Comparison of ENCODE assay signal across 8 mouse cellular contexts in genomic region chr13:58214346-58215252, GRCm38 (mm10). TPM values are rescaled to one million over a fixed set of nuclear protein-coding genes. Genes with fewer than 3 reads are reported as not detected.
DNase-seq lines count a peak whose midpoint lies in the region; ATAC-seq and TF ChIP-seq lines count a peak whose summit lies in the region.

No protein-coding gene starts in this region.

- peak overlapping the region; percentile 98 for H3K27ac ChIP-seq in gastrocnemius, adult 2 months
- no peak overlapping the region for H3K27ac ChIP-seq in ES-Bruce4 (ENCODE audit: insufficient read depth, low read length)
- peak overlapping the region; percentile 53 for H3K27ac ChIP-seq in liver, embryonic 14.5 days
- peak overlapping the region; percentile 62; the same call in 1 of the 2 replicates for H3K27ac ChIP-seq in neural tube, embryonic 12.5 days

- peak overlapping the region; percentile 92 for H3K4me3 ChIP-seq in gastrocnemius, adult 2 months
- H3K4me3 ChIP-seq in ES-Bruce4 (ENCODE audit: low read depth, low read length): peak overlapping the region; percentile 84
- peak overlapping the region; percentile 92 to 98 for H3K4me3 ChIP-seq in liver, embryonic 14.5 days (ENCODE audit: insufficient read depth in 1 of 2, low read depth in 2 of 2, low read length in 2 of 2)
- H3K4me3 ChIP-seq in neural tube, embryonic 12.5 days: peak overlapping the region; percentile 99

- no peak for TF ChIP-seq POLR2A in ES-Bruce4 (IDR thresholded peaks at IDR 0.05; ENCODE audit: insufficient read depth, low read length)

- H3K27me3 ChIP-seq in ES-Bruce4 (ENCODE audit: control insufficient read depth, insufficient read depth, low read length, poor library complexity, severe bottlenecking): no peaks in the 10 kb centered on the region
- no peaks in the 10 kb centered on the region for H3K27me3 ChIP-seq in liver, embryonic 14.5 days (ENCODE audit: control insufficient read depth, insufficient read depth, low read length)
- no peaks in the 10 kb centered on the region for H3K27me3 ChIP-seq in neural tube, embryonic 12.5 days (replicated peaks)

- WGBS in liver, embryonic 14.5 days (ENCODE audit: insufficient replicate concordance): 2% methylated on average over 48 of the region's 49 CpGs
- WGBS in neural tube, embryonic 12.5 days: 2% methylated on average over 49 of the region's 49 CpGs

- intact Hi-C loops in gastrocnemius, adult 2 months (cut with DNase I): no loop called here
- intact Hi-C loops in gastrocnemius, postnatal 36 days (cut with DNase I): no loop called here

- no peak for DNase-seq in gastrocnemius, adult 2 months
- no peak for DNase-seq in gastrocnemius, postnatal 36 days
- DNase-seq in embryo, embryonic 11 days: peak; percentile 29
- DNase-seq in heart, postnatal 4 days: peak; percentile 23
- DNase-seq in liver, embryonic 14.5 days (ENCODE audit: low read depth in 3 of 3, low spot score in 3 of 3): peak in 1 of 3 experiments; percentile 24
- DNase-seq in frontal cortex, postnatal 14 days (ENCODE audit: low spot score in 2 of 2): no peak

- no peak for TF ChIP-seq CTCF in gastrocnemius, adult 2 months (IDR thresholded peaks at IDR 0.05)
- no peak for TF ChIP-seq CTCF in ES-Bruce4 (IDR thresholded peaks at IDR 0.05; ENCODE audit: low read depth, low read length)
- no peak for TF ChIP-seq CTCF in liver, embryonic 14.5 days (IDR thresholded peaks at IDR 0.05; ENCODE audit: low read depth)

- no peaks in the 10 kb centered on the region; the same call in 1 of the 2 replicates for H3K36me3 ChIP-seq in ES-Bruce4 (ENCODE audit: control insufficient read depth, insufficient read depth, low read length, poor library complexity, severe bottlenecking)
- peaks cover 3% of the 10 kb centered on the region for H3K36me3 ChIP-seq in liver, embryonic 14.5 days (replicated peaks; ENCODE audit: control insufficient read depth, insufficient read depth, low read depth)
- H3K36me3 ChIP-seq in neural tube, embryonic 12.5 days: no peaks in the 10 kb centered on the region

- ATAC-seq in liver, embryonic 14.5 days (ENCODE audit: insufficient read depth): peak; percentile 66
- ATAC-seq in neural tube, embryonic 12.5 days (ENCODE audit: low FRiP score, low read depth): peak; percentile 86

- peak overlapping the region; percentile 98 for H3K9ac ChIP-seq in ES-Bruce4 (ENCODE audit: low read depth, poor library complexity, severe bottlenecking)
- peak overlapping the region; percentile 97 for H3K9ac ChIP-seq in liver, embryonic 14.5 days (replicated peaks)
- peak overlapping the region; percentile 96 for H3K9ac ChIP-seq in neural tube, embryonic 12.5 days

- H3K9me3 ChIP-seq in ES-Bruce4 (replicated peaks; ENCODE audit: control insufficient read depth, insufficient read depth, low read length, poor library complexity, severe bottlenecking): no peaks in the 10 kb centered on the region
- no peaks in the 10 kb centered on the region for H3K9me3 ChIP-seq in liver, embryonic 14.5 days (ENCODE audit: control insufficient read depth, low read length)
- no peaks in the 10 kb centered on the region for H3K9me3 ChIP-seq in neural tube, embryonic 12.5 days

- no peaks in the 10 kb centered on the region for H3K4me1 ChIP-seq in ES-Bruce4 (ENCODE audit: control insufficient read depth, insufficient read depth, low read length)
- peaks cover 15 to 20% of the 10 kb centered on the region in 2 experiments for H3K4me1 ChIP-seq in liver, embryonic 14.5 days (replicated peaks; ENCODE audit: control insufficient read depth in 2 of 2, insufficient read depth in 2 of 2, low read length in 1 of 2)
- H3K4me1 ChIP-seq in neural tube, embryonic 12.5 days: peaks cover 23% of the 10 kb centered on the region

- TF ChIP-seq EP300 in ES-Bruce4 (IDR thresholded peaks at IDR 0.05; ENCODE audit: insufficient read depth, low read depth, low read length): no peak
- TF ChIP-seq EP300 in liver, embryonic 14.5 days (IDR thresholded peaks at IDR 0.05; ENCODE audit: low read depth): no peak

- peak overlapping the region; percentile 90 for H3K4me2 ChIP-seq in liver, embryonic 14.5 days (ENCODE audit: low read depth)
- H3K4me2 ChIP-seq in neural tube, embryonic 12.5 days (replicated peaks): peak overlapping the region; percentile 86

RNA-seq across cellular contexts. Expression of gene Ubqln1, which starts 0.9 kb away (rescaled TPM):
- 10 to 100 TPM; 49.0 to 51.9 TPM for total RNA-seq in gastrocnemius, adult 2 months (2021)
- total RNA-seq in gastrocnemius, postnatal 36 days (2021): 10 to 100 TPM; 42.1 to 44.9 TPM
- 176 and 182 TPM in 2 replicates for polyA plus RNA-seq in ES-Bruce4 (2011; ENCODE audit: insufficient read depth, insufficient read length, low read depth, missing spikeins)
- total RNA-seq in heart, postnatal 4 days (2021): 10 to 100 TPM; 71.3 to 74.6 TPM
- polyA plus RNA-seq in liver, embryonic 14.5 days (2012; rRNA removed): 28.8 and 32.6 TPM in 2 replicates
- 28.6 and 33.7 TPM in 2 replicates for polyA plus RNA-seq in liver, embryonic 14.5 days (2014; fragmentation: Nextera tagmentation; extraction: Ambion mirVana)
- polyA plus RNA-seq in neural tube, embryonic 12.5 days (2016; fragmentation: Nextera tagmentation; extraction: Ambion mirVana): 172 and 184 TPM in 2 replicates

RNA-seq across cellular contexts. Expression of gene Idnk, which starts 57.1 kb away (rescaled TPM):
- 10 to 100 TPM in 1 of 2 experiments, 1 to 10 TPM in 1; 8.0 to 10.8 TPM for total RNA-seq in gastrocnemius, adult 2 months (2021)
- 1 to 10 TPM; 8.5 to 8.6 TPM for total RNA-seq in gastrocnemius, postnatal 36 days (2021)
- 25.1 and 28.9 TPM in 2 replicates for polyA plus RNA-seq in ES-Bruce4 (2011; ENCODE audit: insufficient read depth, insufficient read length, low read depth, missing spikeins)
- 10 to 100 TPM; 16.7 to 17.6 TPM for total RNA-seq in heart, postnatal 4 days (2021)
- polyA plus RNA-seq in liver, embryonic 14.5 days (2012; rRNA removed): 5.8 and 6.9 TPM in 2 replicates
- polyA plus RNA-seq in liver, embryonic 14.5 days (2014; fragmentation: Nextera tagmentation; extraction: Ambion mirVana): 17.7 and 18.3 TPM in 2 replicates
- polyA plus RNA-seq in neural tube, embryonic 12.5 days (2016; fragmentation: Nextera tagmentation; extraction: Ambion mirVana): 69.1 and 77.5 TPM in 2 replicates

Comparison
In these comparisons a context has a peak if more than half of its experiments do, and no peak if none do; other contexts are left out.
1. DNase-seq: peak in embryo, embryonic 11 days (single experiment) and heart, postnatal 4 days (single experiment); none in gastrocnemius, adult 2 months (single experiment), gastrocnemius, postnatal 36 days (0 of 2) and frontal cortex, postnatal 14 days (0 of 2).
2. Peak in every context shown above with its lines, with median percentiles within 50 percentile points of each other: H3K4me3 ChIP-seq and H3K9ac ChIP-seq.